Mouse (Mus musculus): ENCODE results near the gene Trank1. TPM values are rescaled to one million over a fixed set of nuclear protein-coding genes. Genes with fewer than 3 reads are reported as not detected.

The Trank1 gene
- total RNA-seq (2021), result 100 to 1,000 TPM in 1 of 2 experiments, 10 to 100 TPM in 1; 47.0 to 175 TPM
- long read RNA-seq, experiment 1, partial matches to known transcripts, result 7 of 7 reads
- long read RNA-seq, experiment 1, other reads (novel, unspliced or antisense), result 0 of 7 reads
- long read RNA-seq, experiment 2, partial matches to known transcripts, result 3 of 9 reads
- long read RNA-seq, experiment 2, other reads (novel, unspliced or antisense), result 6 of 9 reads

- DNase-seq, result peak; percentile 76 to 89
Measured at GRCm38 (mm10) chr9:111311031-111311842, at the start of gene Trank1. TSS of gene Trank1 (plus strand) at chr9:111311739.

- DNase-seq, result no peak
Measured at GRCm38 (mm10) chr9:111267998-111268397, 43.5 kb upstream of the Trank1 start.

DNA sequence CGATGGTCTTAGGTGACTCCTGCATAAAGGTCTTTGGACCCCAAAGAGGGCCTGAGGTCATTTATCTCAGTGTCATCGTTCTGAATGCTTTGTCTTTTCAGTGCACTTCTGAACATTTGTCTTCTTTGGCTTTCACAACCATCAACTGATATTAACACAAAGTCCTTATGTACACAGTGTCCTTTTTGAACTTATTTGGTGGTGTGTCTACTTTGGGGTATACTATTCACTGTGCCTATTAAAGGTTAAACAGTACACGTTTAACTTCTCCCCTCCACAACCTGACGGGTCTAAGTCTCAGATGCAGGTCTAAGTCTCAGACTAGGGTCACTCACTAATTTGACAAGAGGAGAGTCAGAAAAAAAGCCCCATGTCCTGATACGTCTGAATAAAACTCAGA is 40.9 kb upstream of the Trank1 start:
- DNase-seq, result no peak

DNA sequence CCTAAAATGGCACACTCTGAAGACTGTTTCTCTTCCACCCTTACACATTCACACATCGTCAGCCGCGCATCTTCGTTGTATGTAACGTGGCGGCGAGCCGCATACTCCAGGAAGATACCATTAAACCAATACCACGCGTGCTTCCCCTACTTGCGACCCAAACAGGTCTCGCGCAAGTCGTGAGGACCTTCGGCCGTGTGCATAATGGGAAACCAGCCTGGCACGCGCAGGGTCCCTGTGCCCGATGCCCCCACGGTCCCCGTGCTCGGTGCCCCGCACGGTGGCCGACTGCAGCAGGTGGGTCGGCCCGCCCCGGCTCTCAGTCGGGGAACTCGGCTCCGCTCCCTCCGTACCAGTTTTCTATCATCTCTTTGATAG is 40.5 kb upstream of the Trank1 start:
- DNase-seq, result no peak

DNA sequence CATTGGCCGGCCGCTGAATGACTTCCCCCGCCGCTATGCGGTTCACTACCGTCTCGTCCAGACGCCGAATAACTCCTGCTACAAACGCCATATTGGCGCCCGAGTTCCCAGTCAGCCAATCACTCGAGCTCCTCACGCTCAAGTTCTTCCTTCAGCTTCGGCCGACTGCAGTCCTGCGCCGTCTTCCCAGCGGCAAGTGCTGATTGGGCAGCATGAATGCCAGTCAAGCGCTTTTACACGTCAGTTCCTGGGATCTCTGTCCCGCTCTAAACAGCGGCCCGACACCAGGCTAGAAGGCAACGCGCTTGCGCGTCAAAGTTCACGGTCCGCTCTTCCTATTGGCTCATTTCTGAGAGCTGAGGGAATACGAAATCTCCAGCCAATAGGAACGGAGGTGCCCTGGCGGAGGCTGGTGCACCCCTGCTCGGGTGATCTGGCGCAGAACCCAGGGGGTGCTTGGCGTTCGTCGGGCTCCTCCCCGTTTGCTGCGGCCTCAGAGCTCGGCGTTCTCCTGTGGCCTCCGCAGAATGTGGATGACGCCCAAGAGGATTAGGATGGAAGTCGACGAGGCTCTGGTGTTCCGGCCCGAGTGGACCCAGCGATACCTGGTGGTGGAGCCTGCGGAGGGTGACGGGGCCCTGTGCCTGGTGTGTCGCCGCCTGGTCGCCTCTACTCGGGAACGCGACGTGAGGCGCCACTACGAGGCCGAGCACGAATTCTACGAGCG is 39.9 kb upstream of the Trank1 start, which contains the start of the genes Mlh1 and Epm2aip1:
Mlh1 (minus strand) TSS at position 358 of the 727 bp plus-strand sequence.
Epm2aip1 (plus strand) TSS at position 496 of the 727 bp plus-strand sequence.
- peak; percentile 99 to 100 for DNase-seq

DNA sequence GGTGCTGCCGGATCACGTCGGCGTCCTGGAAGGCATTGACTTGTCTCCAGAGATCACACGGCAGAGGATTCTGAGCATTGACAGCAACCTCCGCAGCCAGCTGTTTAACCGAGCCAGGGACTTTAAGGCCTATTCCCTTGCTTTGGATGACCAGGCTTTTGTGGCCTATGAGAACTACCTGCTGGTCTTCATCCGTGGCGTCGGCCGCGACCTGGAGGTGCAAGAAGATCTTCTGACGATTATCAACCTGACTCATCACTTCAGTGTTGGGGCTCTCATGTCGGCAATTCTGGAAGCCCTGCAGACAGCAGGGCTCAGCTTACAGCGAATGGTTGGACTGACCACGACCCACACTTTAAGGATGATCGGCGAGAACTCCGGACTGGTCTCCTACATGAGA is 39.2 kb upstream of the Trank1 start:
- peak in 1 of 2 experiments; percentile 39 for DNase-seq

- DNase-seq, result no peak
Measured at GRCm38 (mm10) chr9:111272996-111273785, 38.3 kb upstream of the Trank1 start.

GRCm38 (mm10) chr9:111273958-111274357 is 37.6 kb upstream of the Trank1 start:
- no peak for DNase-seq

DNA sequence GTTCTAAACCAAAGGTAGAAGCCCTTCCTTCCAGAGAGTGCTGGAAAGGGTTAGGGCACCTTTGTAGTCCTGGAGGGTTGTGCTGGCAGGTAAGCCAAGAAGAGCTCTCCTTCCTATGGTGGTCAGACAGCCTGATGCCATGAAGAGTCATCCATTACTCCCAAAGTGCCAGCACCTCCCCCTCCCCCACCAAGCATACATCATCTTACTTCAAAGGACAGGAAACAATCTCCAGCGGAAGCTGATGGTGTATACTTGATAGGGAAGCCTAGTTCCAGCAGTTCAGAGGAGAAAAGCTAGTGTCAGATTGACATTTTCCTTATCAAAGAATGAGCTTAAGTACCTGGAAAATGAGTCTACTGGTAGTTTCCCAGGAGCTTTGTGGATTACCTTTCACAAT is 36.4 kb upstream of the Trank1 start:
- DNase-seq, result peak in 1 of 2 experiments; percentile 62

GRCm38 (mm10) chr9:111285061-111285460 is 26.5 kb upstream of the Trank1 start:
- no peak for DNase-seq

DNA sequence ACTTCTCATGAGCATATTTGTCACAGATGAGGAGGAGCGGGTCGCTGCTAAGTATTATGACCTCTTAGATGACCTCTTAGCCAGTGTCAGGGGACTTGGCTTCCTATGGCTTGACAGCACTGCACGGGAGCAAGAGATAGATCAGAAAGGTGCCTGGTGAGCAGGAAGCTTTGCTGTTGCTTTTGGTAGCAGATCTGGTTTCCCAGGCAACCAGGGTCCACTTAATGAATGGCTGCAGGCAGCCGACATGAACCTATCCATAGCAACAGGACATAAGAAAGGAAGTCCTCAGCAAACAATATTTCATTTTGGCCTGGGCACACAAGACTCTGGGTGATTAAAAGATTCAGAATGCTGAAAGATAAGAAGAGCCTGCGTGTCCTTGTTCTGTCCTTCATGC is 25.9 kb upstream of the Trank1 start:
- DNase-seq, result peak in 1 of 2 experiments; percentile 34

DNA sequence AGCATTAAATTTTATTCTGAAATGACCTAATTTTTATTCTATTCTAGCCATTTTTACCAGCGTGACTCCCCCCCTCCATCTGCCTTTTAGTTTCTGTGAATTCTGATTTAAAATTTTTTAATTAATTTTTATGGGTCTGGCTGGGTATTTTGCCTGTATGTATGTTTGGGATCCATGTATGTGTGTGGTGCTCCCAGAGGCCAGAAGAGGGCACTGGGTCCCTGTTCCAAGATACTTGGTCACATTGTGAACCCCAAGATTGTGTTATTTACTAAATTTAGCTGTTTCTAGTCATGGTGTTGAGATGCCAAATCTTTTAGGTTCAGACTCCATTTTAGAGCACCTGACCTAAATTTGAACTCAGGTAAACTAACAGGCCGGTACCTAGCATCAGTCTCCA is 25.1 kb upstream of the Trank1 start:
- no peak for DNase-seq

DNA sequence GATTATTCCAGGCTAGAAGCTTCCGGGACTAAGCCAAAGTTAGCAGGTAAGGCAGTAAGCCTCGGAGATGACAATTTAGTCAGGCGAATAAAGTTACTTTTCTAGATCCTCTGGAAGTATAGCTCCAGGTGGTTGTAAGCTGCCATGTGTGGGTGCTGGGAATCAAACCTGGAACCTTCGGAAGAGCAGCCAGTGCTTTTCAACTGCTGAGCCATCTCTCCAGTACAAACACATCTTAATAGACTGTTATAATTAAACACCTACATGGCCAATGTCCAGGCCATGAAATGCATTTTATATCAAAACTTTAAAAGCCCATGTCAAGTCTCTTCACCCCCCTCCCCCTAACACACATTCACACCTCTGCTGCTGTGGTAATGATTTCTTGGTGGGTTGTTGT is 23.6 kb upstream of the Trank1 start:
- DNase-seq, result no peak

DNA sequence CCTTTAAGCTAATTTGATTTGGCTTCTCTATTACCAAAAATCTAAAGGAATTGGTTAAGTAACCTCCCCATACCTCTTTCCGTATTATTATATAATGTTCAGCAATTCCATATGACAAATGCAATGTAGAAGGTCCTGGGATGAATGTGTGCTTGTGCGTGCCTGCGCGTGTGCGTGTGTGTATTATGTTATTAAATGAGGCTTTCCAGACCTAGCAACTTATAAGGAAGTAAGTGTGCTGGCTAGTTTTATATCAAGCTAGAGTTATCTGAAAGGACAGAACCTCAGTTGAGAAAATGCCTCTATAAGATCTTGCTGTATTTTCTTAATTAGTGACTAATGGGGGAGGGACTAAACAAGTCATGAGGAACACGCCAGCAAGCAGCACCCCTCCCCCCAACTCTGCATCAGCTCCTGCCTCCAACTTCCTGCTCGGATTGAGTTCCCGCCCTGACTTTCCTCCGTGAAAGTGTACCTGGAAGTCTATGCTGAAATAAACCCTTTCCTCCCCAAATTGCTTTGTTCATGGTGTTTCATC is 22.2 kb upstream of the Trank1 start:
- DNase-seq, result peak in 1 of 2 experiments; percentile 39

DNA sequence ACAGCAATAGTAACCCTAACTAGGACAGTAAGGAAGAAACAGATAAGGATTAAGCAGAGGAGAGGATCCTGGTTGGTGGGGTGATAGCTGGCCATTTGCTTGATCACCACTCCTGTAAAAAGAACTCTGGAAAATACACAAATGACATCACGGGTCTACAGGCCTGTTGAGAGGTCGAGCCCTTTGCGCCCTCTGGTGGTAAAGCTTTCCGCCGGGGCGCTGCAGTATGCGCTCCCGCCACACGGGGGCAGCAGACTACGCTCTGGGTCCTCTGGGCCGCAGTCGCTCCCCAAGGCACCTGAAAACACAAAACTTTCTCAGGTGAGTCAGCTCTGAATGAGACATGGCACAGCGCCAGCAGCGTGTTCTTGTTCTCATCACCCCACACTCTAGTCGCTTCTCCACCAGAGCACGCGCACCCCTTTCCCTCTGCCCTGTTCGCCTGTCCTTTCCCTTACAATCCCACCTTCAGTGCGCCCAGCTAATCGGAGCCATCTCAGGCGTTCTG is 21.7 kb upstream of the Trank1 start:
- peak; percentile 89 to 90 for DNase-seq

GRCm38 (mm10) chr9:111290539-111291100 is 20.9 kb upstream of the Trank1 start:
- no peak for DNase-seq

- DNase-seq, result no peak
Measured at GRCm38 (mm10) chr9:111293234-111293633, 18.3 kb upstream of the Trank1 start.

DNA sequence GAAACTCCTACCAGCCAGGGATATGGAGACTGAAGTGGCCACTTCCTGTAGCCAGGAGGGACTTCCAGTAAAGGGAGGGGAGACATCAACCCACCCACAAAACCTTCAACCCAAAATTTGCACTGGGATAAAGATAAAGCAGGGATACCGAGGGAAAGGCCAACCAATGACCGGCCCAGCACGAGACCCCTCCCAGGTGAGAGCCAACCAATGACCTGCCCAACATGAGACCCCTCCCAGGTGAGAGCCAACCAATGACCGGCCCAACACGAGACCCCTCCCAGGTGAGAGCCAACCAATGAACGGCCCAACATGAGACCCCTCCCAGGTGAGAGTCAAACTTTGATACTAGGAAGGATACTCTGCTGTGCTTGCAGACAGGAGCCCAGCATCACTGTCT is 16.6 kb upstream of the Trank1 start:
- DNase-seq, result no peak

GRCm38 (mm10) chr9:111295323-111295722 is 16.2 kb upstream of the Trank1 start:
- no peak for DNase-seq

DNA sequence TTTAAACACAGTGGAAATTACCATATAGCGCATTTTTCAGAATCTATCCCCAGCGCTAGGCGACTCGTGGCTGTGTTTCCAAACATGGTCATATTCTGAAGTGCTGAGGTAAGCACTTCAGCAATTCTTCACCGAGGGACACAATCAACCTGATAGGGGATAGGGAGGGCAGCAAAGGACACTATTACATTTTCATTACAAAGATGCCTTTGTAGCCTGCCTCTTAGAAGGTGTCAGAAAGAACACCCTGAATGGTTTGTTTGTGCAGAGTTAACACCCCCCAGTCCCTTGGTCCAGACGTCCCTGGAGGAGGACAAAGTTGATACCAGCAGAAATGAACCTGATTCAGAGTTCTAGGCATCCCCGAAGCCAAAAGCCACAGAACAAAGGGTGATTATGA is 15.1 kb upstream of the Trank1 start:
- DNase-seq, result no peak

DNA sequence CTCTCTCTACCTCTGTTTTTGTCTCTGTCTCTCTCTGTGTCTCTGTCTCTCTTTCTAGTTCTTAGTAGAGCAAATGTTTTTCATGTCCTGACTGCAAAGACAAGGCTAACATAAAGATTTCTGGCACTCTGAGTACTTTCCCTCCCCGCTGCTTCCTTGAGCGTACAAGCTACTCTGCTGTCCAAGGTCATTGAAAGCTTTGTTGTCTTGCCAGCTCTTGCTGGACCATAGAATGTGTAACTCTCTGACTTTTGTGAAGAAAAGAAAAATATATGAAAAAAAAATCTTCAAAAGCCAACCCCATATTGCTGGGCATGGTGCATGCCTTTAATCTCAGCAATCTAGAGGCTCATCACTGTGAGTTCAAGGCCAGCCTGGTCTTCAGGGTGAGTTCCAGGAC is 12.9 kb upstream of the Trank1 start:
- DNase-seq, result peak; percentile 69 to 78

Data from adrenal gland, postnatal 36 days (tissue).